Mouse (Mus musculus) layer of hippocampus, postnatal 25 days (tissue): ENCODE results near the gene Aste1. TPM values are rescaled to one million over a fixed set of nuclear protein-coding genes. Genes with fewer than 3 reads are reported as not detected.

Source experiments
- DNase-seq, 2 experiments: peaks; one replicate each; pipeline ENCODE4 v3.0.0; 2022; ENCODE audit warnings: mixed read lengths in 2 of 2, low spot score in 1 of 2; ENCODE audit errors: extremely low spot score in 1 of 2
- total RNA-seq, 2 experiments: library from RNA; stranded (reverse); gene quantifications; 2 replicates each; pipeline ENCODE4 v1.2.3; 2021

Aste1 gene
- total RNA-seq, result 10 to 100 TPM; 10.2 to 12.3 TPM

DNA sequence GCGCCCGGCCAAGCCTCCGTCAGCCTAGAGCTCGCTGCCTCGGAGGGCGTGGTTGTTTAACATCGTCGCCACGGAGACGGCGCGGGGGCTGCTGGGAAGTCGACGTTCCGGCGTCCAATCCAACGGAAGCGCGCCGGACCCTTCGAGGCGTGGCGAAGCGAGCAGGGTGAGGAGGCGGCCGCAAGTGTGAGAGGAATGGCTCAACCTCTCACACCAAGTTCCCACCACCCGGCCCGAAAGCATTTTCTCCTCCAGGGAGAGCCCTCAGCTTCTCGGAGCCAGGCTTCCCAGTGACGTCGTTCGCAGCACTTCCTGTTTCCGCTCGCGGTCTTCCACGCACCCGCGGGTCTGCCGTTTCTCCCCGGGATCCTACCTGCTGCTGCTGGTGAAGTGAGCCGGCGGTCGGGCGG, at the start of gene Aste1, which contains the start of gene Nek11:
Gene Aste1 (plus strand): TSS at position 175 of the 410 bp plus-strand sequence.
Gene Nek11 (minus strand): TSS at position 307 of the 410 bp plus-strand sequence.
- DNase-seq, result peak; percentile 83 to 87

DNA sequence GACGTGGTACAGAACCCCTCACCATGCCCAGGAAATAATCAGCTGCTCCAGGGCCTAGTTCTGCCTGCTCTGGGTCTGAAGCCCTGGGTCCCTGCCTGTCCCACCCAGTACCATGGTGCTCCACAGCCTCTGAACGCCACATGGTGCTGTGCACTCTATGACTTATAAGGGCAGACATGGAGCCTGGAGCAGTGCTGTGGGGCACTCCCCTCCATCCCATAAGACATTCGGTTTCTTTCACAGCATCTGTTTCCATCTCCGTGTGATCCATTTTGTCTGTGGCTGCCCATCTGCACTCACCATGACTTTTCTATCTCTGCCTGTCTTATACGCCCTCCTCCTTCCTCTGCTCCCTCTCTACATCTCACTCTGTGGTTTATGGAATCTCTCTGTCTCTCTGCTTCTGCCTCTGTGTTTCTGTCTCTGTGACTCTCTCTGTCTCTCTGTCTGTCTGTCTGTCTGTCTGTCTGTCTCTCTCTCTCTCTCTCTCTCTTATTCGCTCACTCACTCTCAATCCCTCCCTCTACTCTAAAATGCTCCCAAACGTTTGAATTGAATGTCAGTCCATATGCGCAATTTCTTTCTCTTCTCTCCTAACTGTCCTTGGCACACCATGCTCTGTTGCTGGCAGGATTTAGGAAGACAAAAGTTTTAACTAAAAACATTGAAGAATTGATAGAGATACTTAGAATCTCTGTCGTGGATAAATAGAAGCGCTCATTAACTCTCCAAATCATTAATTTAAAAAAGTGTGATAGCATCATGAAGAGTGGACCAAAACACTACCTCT, 46.8 kb upstream of the Aste1 start:
- DNase-seq, result no peak

DNA sequence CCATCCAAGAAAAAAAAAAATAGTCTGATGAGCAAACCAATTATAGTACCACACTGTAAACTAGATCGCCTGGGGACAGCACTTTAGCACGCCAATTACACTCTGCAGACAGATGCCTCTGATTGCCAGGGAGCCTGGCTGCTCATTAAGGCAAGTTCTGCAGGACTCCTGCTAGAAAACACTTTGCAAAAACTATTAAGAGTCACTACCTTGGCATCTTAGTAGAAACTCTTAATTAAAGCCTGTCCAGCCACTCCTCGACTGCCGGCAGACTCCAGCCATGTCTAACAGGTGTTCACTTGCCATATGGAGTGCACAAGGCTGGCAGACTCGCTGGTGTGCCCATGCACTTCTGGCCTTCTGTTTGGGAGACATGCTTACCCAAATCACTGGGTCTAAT, 46.2 kb upstream of the Aste1 start:
- DNase-seq, result no peak

DNA sequence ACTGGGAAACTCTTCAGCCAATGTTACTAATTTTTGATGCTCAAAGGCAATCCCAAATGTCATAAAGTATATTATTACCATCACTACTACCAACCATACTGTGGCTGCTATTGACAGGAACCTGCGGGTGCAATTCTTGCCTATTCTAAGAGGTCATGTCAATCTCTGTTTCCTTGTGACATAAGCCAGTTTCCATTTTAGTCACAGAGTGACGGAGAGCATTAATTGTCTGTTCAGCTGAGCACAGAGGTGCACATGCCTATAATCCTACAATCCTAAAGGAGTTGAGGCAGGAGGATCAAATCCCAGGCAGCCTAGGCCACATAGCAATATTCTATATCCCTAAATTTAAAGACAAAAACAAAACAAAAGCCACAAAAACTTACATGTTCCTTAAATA, 33.0 kb upstream of the Aste1 start:
- DNase-seq, result no peak

DNA sequence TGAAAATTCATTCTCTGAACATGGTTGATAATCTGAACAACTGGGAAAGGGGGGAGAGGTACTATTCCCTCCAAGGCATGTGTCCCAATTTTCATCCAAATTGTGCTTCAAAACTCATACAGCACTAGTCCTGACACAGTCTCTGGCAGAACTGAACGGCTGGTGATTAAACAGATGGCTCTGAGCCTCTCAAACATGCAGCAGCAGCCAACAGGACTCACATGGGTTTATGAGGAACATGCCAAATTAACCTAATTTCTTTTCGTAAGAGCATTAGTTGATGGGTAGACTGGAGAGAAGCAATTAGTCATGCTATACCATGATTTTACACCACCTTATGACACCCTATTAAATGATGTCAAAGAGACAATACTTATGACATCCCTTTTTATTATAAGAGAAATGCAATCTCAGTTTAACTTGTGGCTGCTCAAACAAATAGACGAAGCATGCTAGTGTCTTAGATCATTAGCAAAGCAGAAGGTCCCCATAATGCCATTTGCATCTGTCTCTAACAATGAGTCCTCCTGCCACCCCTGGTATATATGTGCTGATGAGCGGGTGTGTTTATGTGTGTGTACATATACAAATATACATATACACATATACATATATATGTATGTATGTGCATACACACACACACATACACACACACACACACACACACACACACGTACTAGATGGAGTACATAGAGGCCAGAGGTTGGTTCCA, 31.5 kb upstream of the Aste1 start:
- DNase-seq, result no peak

DNA sequence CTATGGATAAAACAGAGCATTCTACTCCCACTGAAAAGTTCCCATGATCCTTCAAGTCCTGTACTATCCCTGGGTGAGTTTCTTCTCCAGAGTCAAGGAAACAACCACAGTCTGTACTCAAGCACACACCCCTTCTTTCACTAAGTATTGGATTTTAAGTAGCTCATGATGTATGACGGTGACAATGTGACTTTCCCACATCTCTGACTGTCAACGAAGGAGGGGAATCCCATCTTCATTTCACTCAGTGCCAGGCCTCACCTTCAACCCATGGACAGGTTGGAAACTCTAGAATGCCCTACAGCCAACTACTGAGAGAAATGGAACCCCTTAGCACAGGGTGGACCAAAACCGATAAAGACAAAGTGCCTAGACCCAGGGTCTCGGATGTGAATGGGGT, 29.0 kb upstream of the Aste1 start:
- no peak for DNase-seq

DNA sequence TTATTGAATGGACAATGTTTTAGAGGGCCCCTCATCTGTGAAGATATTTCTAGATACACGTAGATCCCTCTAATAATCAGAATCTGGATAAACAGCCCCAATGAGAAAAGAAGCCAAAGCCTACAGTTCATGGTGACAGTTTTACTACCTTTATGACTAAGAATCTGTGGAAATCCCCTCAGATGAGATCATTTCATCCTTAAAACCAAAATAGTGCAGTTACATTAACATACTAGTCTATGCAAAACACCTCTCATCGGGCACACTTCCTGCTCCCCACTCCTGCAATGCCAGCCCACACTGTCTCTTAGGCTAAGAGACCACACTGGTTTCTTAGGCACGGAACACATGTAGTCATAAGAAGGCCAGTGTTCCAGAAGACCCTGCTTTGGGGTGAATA, 26.6 kb upstream of the Aste1 start:
- DNase-seq, result no peak

DNA sequence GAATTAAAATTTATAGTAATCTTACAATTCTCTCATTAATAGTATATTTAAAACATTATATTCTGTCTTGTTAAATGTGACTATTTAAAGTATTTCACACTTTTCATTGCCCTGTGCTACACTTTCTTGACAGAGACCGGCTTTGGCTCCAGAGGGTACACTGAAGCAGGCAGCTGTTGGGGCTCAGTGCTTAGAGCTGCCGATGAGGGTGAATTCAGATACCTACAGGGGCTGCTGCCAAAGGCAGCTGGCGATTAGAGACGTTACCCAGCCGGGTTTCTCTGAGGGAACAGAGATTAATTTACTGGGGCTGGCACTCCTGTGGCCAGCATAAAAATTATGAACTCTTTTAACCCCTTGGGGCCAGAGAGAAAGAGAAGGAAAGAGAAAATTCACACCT, 20.8 kb upstream of the Aste1 start:
- no peak for DNase-seq

DNA sequence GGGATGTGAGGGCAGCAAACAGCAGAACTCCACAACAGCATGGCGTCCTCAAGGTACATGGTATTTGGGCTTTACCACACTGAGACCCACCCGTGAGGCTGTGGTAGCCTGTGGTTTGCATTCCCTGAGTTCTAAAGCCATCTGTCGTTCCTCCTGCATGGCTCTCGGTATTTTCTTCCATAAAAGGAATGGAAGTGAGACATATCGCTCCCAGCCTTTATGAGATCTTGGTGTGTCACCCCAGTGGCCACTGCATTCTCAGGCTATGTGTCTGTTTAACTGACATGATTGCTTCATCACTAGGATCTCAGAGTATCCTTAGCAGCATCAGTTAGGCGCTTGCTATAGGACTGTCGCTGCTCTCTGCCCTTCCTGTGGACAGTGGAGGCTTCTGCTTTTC, 18.8 kb upstream of the Aste1 start:
- DNase-seq, result no peak

DNA sequence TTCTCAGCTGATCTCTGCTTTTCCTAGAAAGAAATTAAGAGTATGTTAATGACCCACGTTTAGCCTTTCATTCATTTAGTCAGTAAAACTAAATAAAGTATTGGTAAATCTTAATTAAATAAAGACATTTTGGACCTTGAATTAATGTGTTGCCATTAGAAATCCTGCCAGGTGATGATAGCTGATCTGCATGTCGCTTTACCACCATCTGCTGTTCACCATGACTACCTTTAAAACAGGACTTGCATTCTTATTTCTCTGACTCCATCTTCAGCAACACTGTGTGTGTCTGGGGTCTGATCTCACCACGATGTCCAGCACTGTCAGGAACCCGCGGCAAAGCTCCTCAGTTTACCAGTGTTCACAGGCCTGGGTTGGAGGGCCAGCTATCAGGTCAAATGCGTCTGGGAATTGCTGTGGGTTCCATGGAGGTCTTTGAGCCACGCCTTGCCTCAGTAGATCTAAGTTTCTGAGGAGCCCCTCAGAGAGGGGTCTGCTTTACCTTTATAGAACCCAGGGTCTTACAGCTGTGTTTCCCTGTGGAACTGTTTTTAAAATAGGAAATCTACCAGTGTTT, 18.1 kb upstream of the Aste1 start:
- DNase-seq, result no peak

DNA sequence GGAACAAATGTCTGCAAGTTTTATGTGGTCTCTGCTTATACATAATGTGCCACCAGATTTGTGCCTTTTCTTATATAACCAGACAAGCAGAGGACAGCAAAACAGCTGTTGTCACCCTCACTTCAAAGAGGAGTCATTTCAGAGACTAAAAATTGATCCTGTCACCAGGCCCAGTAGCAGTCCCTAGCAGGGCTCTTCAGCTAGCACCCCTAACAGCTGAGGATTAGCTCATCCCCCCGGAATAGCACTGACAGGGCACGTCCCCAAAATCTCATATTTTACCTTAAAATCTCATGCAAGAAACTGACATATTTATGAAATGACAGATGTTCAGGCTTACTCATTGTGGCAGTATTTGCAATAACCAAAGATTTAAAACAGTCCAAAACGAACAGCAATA, 17.6 kb upstream of the Aste1 start:
- DNase-seq, result no peak

DNA sequence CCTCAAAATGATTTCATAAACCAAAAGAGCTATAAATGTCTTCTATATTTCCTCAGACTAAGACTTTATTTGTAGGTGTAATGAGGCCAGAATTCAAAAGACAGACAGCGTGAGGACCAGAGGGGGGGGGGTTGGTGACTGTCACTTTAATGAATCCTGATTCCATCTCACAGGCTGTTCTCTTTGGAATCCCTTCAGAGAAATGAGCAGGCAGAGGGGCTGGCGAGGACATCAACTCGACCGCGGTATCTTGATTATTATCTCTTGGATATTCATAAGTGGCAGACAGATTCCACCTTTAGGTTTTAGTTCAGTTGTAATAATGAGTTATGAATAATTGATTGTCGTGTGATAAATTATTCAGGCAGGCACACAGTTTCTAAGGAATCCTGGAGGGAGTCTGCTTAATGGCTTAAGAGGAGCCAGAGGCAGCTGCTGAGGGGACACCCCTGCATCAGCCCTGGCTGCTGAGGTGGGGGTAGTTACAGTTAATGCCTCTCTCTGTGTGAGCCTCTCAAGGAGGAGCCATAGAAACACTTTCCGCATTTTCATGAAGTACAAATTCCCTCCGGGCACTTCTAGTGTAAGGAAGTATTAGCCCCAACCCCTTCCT, 15.6 kb upstream of the Aste1 start:
- no peak for DNase-seq

DNA sequence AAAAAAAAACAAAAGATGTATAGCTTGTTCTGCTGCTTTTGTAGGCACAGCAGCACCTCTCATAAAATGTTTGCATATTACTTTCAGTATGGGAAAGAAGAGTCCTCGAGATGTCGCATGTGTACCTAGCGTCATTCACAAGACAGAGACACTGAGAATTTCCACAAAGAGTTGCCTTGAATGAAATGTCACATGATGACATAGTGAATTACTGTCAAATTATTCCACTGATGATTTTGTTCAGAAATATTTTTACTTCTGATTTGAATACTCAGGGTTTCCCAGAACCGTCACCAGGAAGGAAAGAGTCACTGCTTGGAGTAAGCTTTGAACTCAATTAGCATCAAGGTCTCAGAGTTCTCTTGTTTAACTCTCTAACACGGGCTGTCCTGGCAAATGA, 7.8 kb upstream of the Aste1 start:
- DNase-seq, result no peak

DNA sequence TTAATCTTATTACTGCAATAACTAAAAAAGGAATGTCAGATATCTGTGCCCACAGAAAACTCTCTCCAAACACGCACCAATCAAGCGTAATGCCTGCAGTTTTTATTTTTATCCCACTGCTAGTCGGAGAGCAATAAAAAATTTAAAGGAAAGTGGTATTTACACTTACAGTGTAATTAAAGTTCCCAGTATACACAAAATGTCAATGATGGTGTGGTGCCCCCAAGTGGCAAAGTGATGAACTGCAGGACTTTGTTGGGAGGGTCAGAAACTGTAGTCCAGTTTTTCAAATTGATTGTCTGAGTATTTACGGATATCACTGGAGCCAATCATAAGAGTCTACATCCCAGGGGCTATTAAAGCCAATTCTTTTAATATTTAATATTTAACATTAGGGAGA, 5.9 kb upstream of the Aste1 start:
- DNase-seq, result peak; percentile 71 to 96

DNA sequence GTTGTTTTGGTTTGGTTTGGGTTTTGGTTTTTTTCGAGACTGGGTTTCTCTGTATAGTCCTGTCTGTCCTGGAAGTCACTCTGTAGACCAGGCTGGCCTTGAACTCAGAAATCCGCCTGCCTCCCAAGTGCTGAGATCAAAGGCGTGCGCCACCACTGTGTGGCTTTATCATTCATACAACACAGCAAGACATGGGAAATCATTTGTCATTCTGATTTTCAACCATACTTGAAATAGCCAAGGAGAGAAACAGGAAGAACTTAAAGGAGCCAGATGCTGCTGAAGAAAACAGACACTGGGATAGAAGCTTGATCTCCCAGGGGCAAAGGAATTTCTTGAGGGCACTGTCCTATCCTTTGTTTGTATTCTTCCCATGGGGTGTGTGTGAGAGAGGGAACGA, 4.6 kb upstream of the Aste1 start:
- DNase-seq, result no peak

DNA sequence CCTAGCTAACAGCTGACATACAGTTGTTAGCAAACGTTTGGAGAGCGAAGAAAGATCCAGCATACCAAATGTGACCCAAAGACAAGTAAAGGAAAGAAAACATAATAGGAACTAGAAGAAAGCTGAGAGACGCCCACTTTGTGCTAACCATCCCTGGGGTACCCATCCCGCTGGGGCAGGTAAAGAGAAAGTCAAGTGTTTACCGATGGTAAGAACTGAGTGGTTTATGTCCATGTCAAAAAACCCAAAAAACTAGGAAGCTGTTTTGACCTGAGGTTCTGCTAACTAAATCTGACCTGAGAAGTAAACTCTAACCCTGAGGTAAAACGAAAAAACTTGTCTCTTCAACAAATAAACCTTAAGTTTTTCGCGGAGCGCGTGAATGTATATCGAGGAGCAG, 472 bp upstream of the Aste1 start:
- no peak for DNase-seq

DNA sequence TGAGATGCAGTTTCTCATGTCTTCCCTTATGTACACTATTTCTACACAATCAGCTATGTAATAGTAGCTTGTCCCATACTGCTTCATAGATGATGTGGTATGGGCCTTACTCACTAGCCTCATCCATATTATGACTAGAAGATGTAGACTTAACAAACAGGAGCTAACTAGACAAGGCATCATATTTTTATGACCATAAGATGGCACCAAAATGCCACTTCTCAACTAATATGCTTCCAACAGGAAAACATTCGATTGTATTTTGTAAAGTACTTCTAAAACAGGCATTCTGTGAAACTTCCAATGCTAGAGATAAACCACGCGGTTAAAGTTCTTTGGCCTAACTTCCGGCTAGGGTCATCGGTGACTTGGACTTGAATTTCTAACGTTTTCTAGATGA, 13.4 kb downstream of the Aste1 start:
- no peak for DNase-seq

DNA sequence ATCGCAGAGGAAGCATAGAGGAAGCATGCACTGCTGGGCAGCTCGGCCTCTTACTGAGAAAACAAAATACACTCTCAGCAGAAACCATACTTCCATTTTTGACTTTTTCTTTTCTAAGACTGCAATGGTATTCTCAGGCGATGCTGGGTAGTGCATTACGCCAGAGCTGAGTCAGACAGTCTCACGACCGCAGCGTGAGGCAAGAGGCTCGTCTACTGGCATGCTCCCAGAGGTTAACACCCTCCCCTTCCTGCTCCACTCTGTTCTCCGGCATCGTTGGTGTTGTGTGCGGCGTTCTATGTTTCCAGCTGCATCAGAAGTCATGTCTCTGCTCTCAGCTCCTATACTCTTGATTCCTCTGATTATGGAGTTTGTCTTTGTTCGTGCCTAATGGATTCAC, 63.8 kb downstream of the Aste1 start:
- no peak for DNase-seq

DNA sequence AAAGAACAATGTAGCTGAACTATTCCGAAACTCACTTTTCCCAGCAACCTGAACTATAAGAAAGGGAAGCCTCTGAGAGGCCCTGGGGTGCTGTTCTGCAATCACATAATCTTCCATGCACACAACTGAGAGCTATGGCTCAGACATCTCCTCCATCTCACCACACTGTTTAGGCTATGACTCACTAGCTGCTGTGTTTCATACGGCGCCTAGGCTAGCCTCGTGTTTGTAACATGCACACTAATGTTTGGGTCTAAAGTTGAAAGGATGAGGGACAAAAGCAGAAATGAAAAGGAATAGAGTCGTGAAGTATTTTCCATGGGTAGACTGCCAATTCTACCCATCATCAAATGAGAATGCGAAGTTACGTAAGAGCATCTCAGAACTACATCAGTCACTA, 66.3 kb downstream of the Aste1 start:
- DNase-seq, result no peak
